Mouse (Mus musculus) hematopoietic stem cell, adult 5-6 weeks (primary cell): ENCODE results near the gene Dgcr6. TPM values are rescaled to one million over a fixed set of nuclear protein-coding genes. Genes with fewer than 3 reads are reported as not detected.

Experiments
- ATAC-seq, 2 experiments: fragments of 125-278 bp in 1 of 2; replicated peaks in 1 of 2; 2 replicates each; pipeline ENCODE4 v1.8.0; 2016 to 2017; ENCODE audit warnings: inconsistent platforms in 2 of 2, mild to moderate bottlenecking in 2 of 2, moderate number of reproducible peaks in 2 of 2, low read depth in 1 of 2, moderate TSS enrichment in 1 of 2; ENCODE audit not compliant: low FRiP score in 2 of 2, poor library complexity in 2 of 2, severe bottlenecking in 2 of 2, insufficient read depth in 1 of 2, low TSS enrichment in 1 of 2
- total RNA-seq: library from RNA; stranded (forward); fragments of 172-1452, 232-1000 nt; gene quantifications from 2 replicates; pipeline ENCODE4 v1.2.3, GENCODE M21; 2017

Dgcr6 gene
- total RNA-seq, 1 experiment from 2014 or later = 19.6 TPM

GRCm38 (mm10) chr16:18096348-18096747, 43.7 kb downstream of the Dgcr6 start:
- ATAC-seq = no peak

GRCm38 (mm10) chr16:18102816-18103215, 50.2 kb downstream of the Dgcr6 start:
- ATAC-seq = no peak

- no peak for ATAC-seq
Measured at GRCm38 (mm10) chr16:18103366-18103765, 50.7 kb downstream of the Dgcr6 start.

GRCm38 (mm10) chr16:18103808-18104207, 51.1 kb downstream of the Dgcr6 start:
- ATAC-seq = no peak

- peak; percentile 68 to 74 for ATAC-seq
Measured at GRCm38 (mm10) chr16:18108221-18108966, 55.7 kb downstream of the Dgcr6 start.

GRCm38 (mm10) chr16:18111042-18111441, 58.4 kb downstream of the Dgcr6 start:
- ATAC-seq = no peak

- ATAC-seq = peak; percentile 23 to 39; a peak in 1 of 4 replicates
Measured at GRCm38 (mm10) chr16:18116467-18116866, 63.8 kb downstream of the Dgcr6 start.

GRCm38 (mm10) chr16:18118285-18118684, 65.6 kb downstream of the Dgcr6 start:
- ATAC-seq = no peak

- ATAC-seq = peak in 1 of 2 experiments; percentile 69; a peak in 2 of 4 replicates
Measured at GRCm38 (mm10) chr16:18119031-18119730, 66.5 kb downstream of the Dgcr6 start.

Other genes starting within 250 kb of the Dgcr6 start
- not detected in 2 replicates for gene B830017H08Rik, start 219.7 kb upstream of the Dgcr6 start, total RNA-seq
- 1.2 TPM in 1 of 2 replicates, not detected in the other for gene Car15, start 214.5 kb upstream of the Dgcr6 start, total RNA-seq
- 0.25 TPM in 1 of 2 replicates, not detected in the other for gene Gm20518, start 161.2 kb upstream of the Dgcr6 start, total RNA-seq
- gene Tssk1, start 158.6 kb upstream of the Dgcr6 start, total RNA-seq = 0.05 TPM in 1 of 2 replicates, not detected in the other
- gene Dgcr2, start 154.3 kb upstream of the Dgcr6 start, total RNA-seq = 50.9 and 62.7 TPM in 2 replicates
- gene Tssk2, start 154.2 kb upstream of the Dgcr6 start, total RNA-seq = not detected in 2 replicates
- 31.2 and 35.3 TPM in 2 replicates for gene Ess2, start 141.5 kb upstream of the Dgcr6 start, total RNA-seq
- gene Gsc2, start 137.8 kb upstream of the Dgcr6 start, total RNA-seq = not detected in 2 replicates
- 56.3 and 59.6 TPM in 2 replicates for gene Slc25a1, start 124.6 kb upstream of the Dgcr6 start, total RNA-seq
- gene Vpreb2, start 72.4 kb upstream of the Dgcr6 start, total RNA-seq = 2.0 TPM in 1 of 2 replicates, not detected in the other
- gene Prodh, start 37.3 kb downstream of the Dgcr6 start, total RNA-seq = 41.1 and 67.9 TPM in 2 replicates
- 0.19 TPM in 1 of 2 replicates, not detected in the other for gene Rtn4r, start 74.8 kb downstream of the Dgcr6 start, total RNA-seq
- gene Ccdc188, start 165.0 kb downstream of the Dgcr6 start, total RNA-seq = not detected in 2 replicates
- gene Zdhhc8, start 182.3 kb downstream of the Dgcr6 start, total RNA-seq = 9.4 and 9.6 TPM in 2 replicates
- 86.8 and 88.1 TPM in 2 replicates for gene Trmt2a, start 195.8 kb downstream of the Dgcr6 start, total RNA-seq
- 330 and 415 TPM in 2 replicates for gene Ranbp1, start 195.9 kb downstream of the Dgcr6 start, total RNA-seq
- gene Gm49776, start 205.5 kb downstream of the Dgcr6 start, total RNA-seq = not detected in 2 replicates
- gene Dgcr8, start 236.4 kb downstream of the Dgcr6 start, total RNA-seq = 62.5 and 84.9 TPM in 2 replicates